Mouse (Mus musculus) c-Kit-negative CD71-positive TER-119-positive erythroid progenitor cells, embryonic 14.5 days (primary cell): Measurements from ENCODE around the gene Esam.

Source experiments
- DNase-seq: peaks from one replicate; pipeline ENCODE4 v3.0.0-alpha.2; 2013; ENCODE audit warnings: low read depth, low spot score

The Esam gene

GRCm38 (mm10) chr9:37527396-37528224, at the start of gene Esam:
Esam (plus strand) TSS chr9:37528078.
- no peak for DNase-seq

GRCm38 (mm10) chr9:37485146-37485545, 42.7 kb upstream of the Esam start:
- DNase-seq, result no peak

- no peak for DNase-seq
These were observed 39.8 kb upstream of the Esam start for GRCm38 (mm10) chr9:37488041-37488440.

- peak; percentile 44 for DNase-seq
These were observed 39.1 kb upstream of the Esam start, which contains the start of gene Msantd2 for GRCm38 (mm10) chr9:37488611-37489396. Msantd2 (plus strand) TSS chr9:37489319.

GRCm38 (mm10) chr9:37489446-37490120, 38.3 kb upstream of the Esam start:
- DNase-seq, result no peak

- no peak for DNase-seq
These were observed 32.1 kb upstream of the Esam start for GRCm38 (mm10) chr9:37495761-37496160.

- DNase-seq, result no peak
These were observed 31.6 kb upstream of the Esam start for GRCm38 (mm10) chr9:37496325-37496724.

GRCm38 (mm10) chr9:37500201-37500600, 27.7 kb upstream of the Esam start:
- no peak for DNase-seq

GRCm38 (mm10) chr9:37501170-37501569, 26.7 kb upstream of the Esam start:
- DNase-seq, result no peak

- no peak for DNase-seq
These were observed 23.5 kb upstream of the Esam start for GRCm38 (mm10) chr9:37504348-37504747.

- DNase-seq, result no peak
These were observed 21.9 kb upstream of the Esam start for GRCm38 (mm10) chr9:37506023-37506422.

- no peak for DNase-seq
These were observed 15.8 kb upstream of the Esam start for GRCm38 (mm10) chr9:37512097-37512496.

GRCm38 (mm10) chr9:37514456-37514855, 13.4 kb upstream of the Esam start:
- no peak for DNase-seq

GRCm38 (mm10) chr9:37517467-37517866, 10.4 kb upstream of the Esam start:
- no peak for DNase-seq

- DNase-seq, result no peak
These were observed 8.9 kb upstream of the Esam start for GRCm38 (mm10) chr9:37518991-37519390.

GRCm38 (mm10) chr9:37519995-37520394, 7.9 kb upstream of the Esam start:
- no peak for DNase-seq

GRCm38 (mm10) chr9:37525461-37525860, 2.4 kb upstream of the Esam start:
- DNase-seq, result no peak

GRCm38 (mm10) chr9:37526443-37527395, 1.2 kb upstream of the Esam start:
- DNase-seq, result no peak

GRCm38 (mm10) chr9:37528225-37528970, 520 bp downstream of the Esam start:
- DNase-seq, result no peak
